Mouse (Mus musculus) kidney, adult 2 months (tissue): Measurements from ENCODE around the gene Mast3.

Experiments used
- CTCF ChIP-seq: fragments of 200-500 bp; conservative IDR thresholded peaks from 2 replicates; pipeline ENCODE4 v1.5.1; 2011; ENCODE audit warnings: low read depth, mild to moderate bottlenecking, control low read depth, low read length, moderate library complexity, mixed read lengths; ENCODE audit not compliant: insufficient read depth, insufficient read length
- POLR2A ChIP-seq: fragments of 200-500 bp; IDR thresholded peaks from one replicate; pipeline ENCODE4 v1.6.1; 2011; ENCODE audit warnings: low read depth, low read length, control low read depth

DNA sequence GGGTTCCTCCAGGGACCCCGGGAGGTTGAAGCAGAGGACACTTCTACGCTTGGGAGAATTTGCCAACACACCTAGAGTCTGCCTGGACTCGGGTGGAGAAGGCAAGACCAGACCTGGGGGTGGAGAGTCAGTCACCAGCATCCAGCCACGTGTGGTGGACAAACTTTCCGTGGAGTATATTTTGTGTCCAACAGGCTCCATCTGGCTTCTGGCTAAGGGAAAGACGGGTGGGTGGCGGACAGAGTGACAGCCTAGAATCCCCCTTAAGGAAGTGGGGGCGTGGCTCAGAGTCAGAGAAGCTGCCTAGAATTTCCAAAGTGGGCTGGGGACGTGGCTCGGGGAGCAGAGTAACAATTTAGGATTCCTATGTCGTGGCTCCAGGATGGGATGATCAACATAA, 17.1 kb upstream of the Mast3 start:
- TF ChIP-seq CTCF = no peak
- TF ChIP-seq POLR2A = no peak
